Mouse (Mus musculus) heart, adult 2 months (tissue): ENCODE results near the gene Car8.

Experiments
- CTCF ChIP-seq: fragments of 200-600 bp; IDR thresholded peaks from 2 replicates; pipeline ENCODE4 v1.8.1; 2022; ENCODE audit warnings: antibody characterized with exemption, mild to moderate bottlenecking, moderate library complexity
- POLR2A ChIP-seq: fragments of 200-500 bp; IDR thresholded peaks from 2 replicates; pipeline ENCODE4 v1.6.1; 2011; ENCODE audit warnings: mild to moderate bottlenecking, low read depth, low read length, control low read depth; ENCODE audit not compliant: insufficient read depth

DNA sequence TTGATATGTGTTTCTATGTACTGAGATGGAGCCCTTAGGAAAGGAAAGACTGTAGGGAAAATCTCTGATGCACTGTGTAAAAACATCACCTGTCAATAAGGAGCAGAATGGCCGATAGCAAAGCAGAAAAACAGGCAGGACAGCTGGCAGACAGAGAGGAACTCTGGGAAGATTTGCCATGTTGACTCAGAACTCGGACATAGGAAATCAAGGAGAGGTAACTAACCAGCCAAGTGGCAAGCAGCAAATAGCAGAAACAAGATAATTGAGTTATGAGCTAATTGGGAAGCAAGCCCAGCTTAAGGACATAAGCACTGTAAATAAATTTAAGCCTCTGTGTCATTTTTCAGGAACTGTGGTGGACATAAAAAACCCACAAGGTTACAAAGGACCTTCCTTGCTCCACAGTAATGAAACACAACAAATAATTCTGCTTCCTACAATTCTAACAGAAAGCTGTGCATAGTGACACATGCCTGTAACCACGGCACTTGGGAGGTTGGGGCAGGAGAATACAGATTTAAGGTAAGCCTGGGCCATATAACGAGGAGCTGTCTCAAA lies 33.7 kb downstream of the Car8 start:
- TF ChIP-seq POLR2A (no peak), CTCF (no peak)
